ENCODE assay signal across 18 mouse cellular contexts in genomic region chr16:22365596-22365995, GRCm38 (mm10).
"Had no signal": no experiment of that assay in that cellular context is flagged by ENCODE, and none has a peak within 500 bp of the region (broad histone marks: within the 10 kb centered on the region; RNA-seq: fewer than 3 reads in every experiment).

No protein-coding gene starts in this region.

- DNase-seq: kidney, adult 11 months; kidney, adult 8-10 months; kidney, postnatal 10 days; kidney, postnatal 36 days; lung, adult 18-20 months; lung, postnatal 14 days; lung, postnatal 4 days; thymus, postnatal 4 days had no signal

- H3K36me3 ChIP-seq: intestine, embryonic 15.5 days; kidney, embryonic 15.5 days; limb, embryonic 12.5 days; limb, embryonic 15.5 days; lung, embryonic 15.5 days; midbrain, embryonic 12.5 days; midbrain, embryonic 15.5 days; neural tube, embryonic 12.5 days; neural tube, embryonic 15.5 days had no signal

- H3K4me3 ChIP-seq: intestine, embryonic 15.5 days; kidney, embryonic 15.5 days; limb, embryonic 12.5 days; limb, embryonic 15.5 days; lung, embryonic 15.5 days; midbrain, embryonic 12.5 days; midbrain, embryonic 15.5 days; neural tube, embryonic 12.5 days; neural tube, embryonic 15.5 days had no signal

- ATAC-seq: intestine, embryonic 15.5 days; midbrain, embryonic 15.5 days had no signal

- H3K27ac ChIP-seq: intestine, embryonic 15.5 days; kidney, embryonic 15.5 days; limb, embryonic 12.5 days; limb, embryonic 15.5 days; liver, embryonic 14.5 days; lung, embryonic 15.5 days; midbrain, embryonic 12.5 days; midbrain, embryonic 15.5 days; neural tube, embryonic 12.5 days; neural tube, embryonic 15.5 days had no signal
